Mouse (Mus musculus) heart, embryonic 11.5 days (tissue): ENCODE results near the gene Gpc3. TPM values are rescaled to one million over a fixed set of nuclear protein-coding genes. Genes with fewer than 3 reads are reported as not detected.

Experiments used
- ATAC-seq: fragments of 200-750 bp; cut with Nextera tagmentation; replicated peaks from 2 replicates; pipeline ENCODE4 v1.8.0; 2017; ENCODE audit warnings: moderate library complexity; ENCODE audit not compliant: insufficient number of reproducible peaks, low FRiP score, low TSS enrichment
- H3K27ac ChIP-seq: fragments of 300-500 bp; sonication (generic); 2 replicates; pipeline ENCODE4 v1.5.1; 2014; ENCODE audit warnings: mild to moderate bottlenecking, low read depth, low read length
- H3K27me3 ChIP-seq: fragments of 300-500 bp; sonication (generic); 2 replicates; pipeline ENCODE4 v1.6.1; 2014; ENCODE audit warnings: mild to moderate bottlenecking, low read length, mixed read lengths; ENCODE audit not compliant: control insufficient read depth, insufficient read depth
- H3K36me3 ChIP-seq: fragments of 300-500 bp; sonication (generic); 2 replicates; pipeline ENCODE4 v1.6.1; 2014; ENCODE audit warnings: mild to moderate bottlenecking, low read length, moderate library complexity, mixed read lengths; ENCODE audit not compliant: control insufficient read depth, insufficient read depth
- H3K4me1 ChIP-seq: fragments of 300-500 bp; sonication (generic); 2 replicates; pipeline ENCODE4 v1.6.1; 2014; ENCODE audit warnings: low read length; ENCODE audit not compliant: control insufficient read depth, insufficient read depth
- H3K4me2 ChIP-seq: fragments of 300-500 bp; sonication (generic); 2 replicates; pipeline ENCODE4 v1.6.1; 2014; ENCODE audit warnings: mild to moderate bottlenecking, moderate library complexity
- H3K4me3 ChIP-seq: fragments of 300-500 bp; sonication (generic); 2 replicates; pipeline ENCODE4 v1.5.1; 2014; ENCODE audit warnings: low read depth, low read length
- H3K9ac ChIP-seq: fragments of 300-500 bp; sonication (generic); 2 replicates; pipeline ENCODE4 v1.6.1; 2014; ENCODE audit warnings: mild to moderate bottlenecking, low read depth, low read length, moderate library complexity
- H3K9me3 ChIP-seq: fragments of 300-500 bp; sonication (generic); replicated peaks from 2 replicates; pipeline ENCODE4 v1.6.1; 2016; ENCODE audit warnings: low read length; ENCODE audit not compliant: control insufficient read depth
- WGBS: fragments of 180-500 bp; shearing (Covaris S2); extraction: QIAGEN DNeasy Blood & Tissue Kit; methylation state at CpG from one replicate; pipeline ENCODE4 v1.1.7; 2014; ENCODE audit not compliant: insufficient replicate concordance; 5-methylcytosine and 5-hydroxymethylcytosine counted together
- microRNA counts: library from miRNA; unstranded; fragments of <30 nt; microRNA quantifications from one replicate; lab custom pipeline; 2015
- microRNA-seq: library from miRNA; unstranded; fragments of <30 nt; microRNA quantifications from one replicate; pipeline ENCODE4, GENCODE M21; 2016; ENCODE audit warnings: borderline number of aligned reads
- polyA plus RNA-seq: library from polyadenylated mRNA; unstranded; fragments of >200 nt; fragmentation: Nextera tagmentation; extraction: Ambion mirVana; gene quantifications from 2 replicates; pipeline ENCODE4 v1.2.1, GENCODE M21; 2014

The Gpc3 gene
- polyA plus RNA-seq, 1 experiment from 2014 or later, result 600 TPM

- Histone ChIP-seq H3K4me2 (no peak overlapping the region), H3K4me1 (no peaks in the 10 kb centered on the region), H3K27ac (no peak overlapping the region), H3K36me3 (no peaks in the 10 kb centered on the region), H3K4me3 (no peak overlapping the region), H3K27me3 (no peaks in the 10 kb centered on the region), H3K9ac (no peak overlapping the region), H3K9me3 (no peaks in the 10 kb centered on the region)
- 80% methylated on average over 4 of the region's 4 CpGs for WGBS
- ATAC-seq, result no peak
Observed at GRCm38 (mm10) chrX:52230711-52231110, 383.0 kb downstream of the Gpc3 start.

MicroRNAs encoded within 50 kb of the gene (microRNA counts, 519-probe panel; counts per million panel counts)
- microRNA mmu-miR-717 (lab: Ali Mortazavi, UCI), result 32.2 counts per million

Small RNA genes within 50 kb of the gene (microRNA-seq; reads per million reads assigned to microRNA genes)
- not detected for gene Mir6384
- not detected for gene Mir717

Other genes with a start within 250 kb of the Gpc3 start
- 1.1 and 1.2 TPM in 2 replicates for gene Ccdc160, start 177.2 kb upstream of the Gpc3 start, polyA plus RNA-seq